Mouse (Mus musculus): ENCODE data around the gene Aim2.

Gene Aim2

GRCm38 (mm10) chr1:173348527-173348926 is 2.2 kb upstream of the Aim2 start:
- DNase-seq (ENCODE audit: low spot score): no peak

- DNase-seq (ENCODE audit: low spot score): no peak
These were observed 1.5 kb upstream of the Aim2 start for GRCm38 (mm10) chr1:173349192-173349591.

- DNase-seq (ENCODE audit: low spot score): no peak
These were observed 733 bp upstream of the Aim2 start for GRCm38 (mm10) chr1:173349946-173350345.

- DNase-seq (ENCODE audit: low spot score): no peak
These were observed 4.6 kb downstream of the Aim2 start for GRCm38 (mm10) chr1:173355107-173355846.

- no peak for DNase-seq (ENCODE audit: low spot score)
These were observed 6.0 kb downstream of the Aim2 start for GRCm38 (mm10) chr1:173356699-173357098.

- DNase-seq (ENCODE audit: low spot score): no peak
These were observed 7.1 kb downstream of the Aim2 start for GRCm38 (mm10) chr1:173357799-173358198.

- no peak for DNase-seq (ENCODE audit: low spot score)
These were observed 9.1 kb downstream of the Aim2 start for GRCm38 (mm10) chr1:173359590-173360290.

GRCm38 (mm10) chr1:173361651-173362050 is 11.0 kb downstream of the Aim2 start:
- no peak for DNase-seq (ENCODE audit: low spot score)

GRCm38 (mm10) chr1:173363436-173363835 is 12.8 kb downstream of the Aim2 start:
- no peak for DNase-seq (ENCODE audit: low spot score)

GRCm38 (mm10) chr1:173364125-173364800 is 13.6 kb downstream of the Aim2 start:
- DNase-seq (ENCODE audit: low spot score): no peak

- no peak for DNase-seq (ENCODE audit: low spot score)
These were observed 15.3 kb downstream of the Aim2 start for GRCm38 (mm10) chr1:173365970-173366409.

GRCm38 (mm10) chr1:173366701-173367355 is 16.1 kb downstream of the Aim2 start:
- no peak for DNase-seq (ENCODE audit: low spot score)

GRCm38 (mm10) chr1:173367356-173368046 is 16.8 kb downstream of the Aim2 start, which contains the start of gene Cadm3:
Cadm3 (minus strand) TSS chr1:173367695.
- no peak for DNase-seq (ENCODE audit: low spot score)

GRCm38 (mm10) chr1:173369611-173370010 is 18.9 kb downstream of the Aim2 start:
- no peak for DNase-seq (ENCODE audit: low spot score)

GRCm38 (mm10) chr1:173370456-173370855 is 19.8 kb downstream of the Aim2 start:
- no peak for DNase-seq (ENCODE audit: low spot score)

- no peak for DNase-seq (ENCODE audit: low spot score)
These were observed 20.9 kb downstream of the Aim2 start for GRCm38 (mm10) chr1:173371586-173371985.

GRCm38 (mm10) chr1:173374020-173374419 is 23.3 kb downstream of the Aim2 start:
- DNase-seq (ENCODE audit: low spot score): no peak

- no peak for DNase-seq (ENCODE audit: low spot score)
These were observed 26.9 kb downstream of the Aim2 start for GRCm38 (mm10) chr1:173377380-173378112.

- no peak for DNase-seq (ENCODE audit: low spot score)
These were observed 30.8 kb downstream of the Aim2 start for GRCm38 (mm10) chr1:173381436-173381835.

GRCm38 (mm10) chr1:173389431-173389830 is 38.8 kb downstream of the Aim2 start:
- DNase-seq (ENCODE audit: low spot score): no peak

GRCm38 (mm10) chr1:173389901-173390401 is 39.3 kb downstream of the Aim2 start:
- DNase-seq (ENCODE audit: low spot score): no peak
